Mouse (Mus musculus) activated CD4-positive, CD25-positive, alpha-beta regulatory T cell (primary cell): Measurements from ENCODE around the gene Sp6. TPM values are rescaled to one million over a fixed set of nuclear protein-coding genes. Genes with fewer than 3 reads are reported as not detected.

ENCODE experiments used
- polyA plus RNA-seq, 2 experiments: library from polyadenylated mRNA; unstranded; fragments of 100-300 nt; shearing (Covaris generic); gene quantifications; one replicate each; pipeline ENCODE4 v1.2.1; 2017

Gene Sp6
- polyA plus RNA-seq: 1 to 10 TPM; 5.6 to 8.8 TPM

GRCm38 (mm10) chr11:97013121-97013670 lies at the start of gene Sp6:
Gene Sp6 (plus strand): TSS chr11:97013394.

DNA sequence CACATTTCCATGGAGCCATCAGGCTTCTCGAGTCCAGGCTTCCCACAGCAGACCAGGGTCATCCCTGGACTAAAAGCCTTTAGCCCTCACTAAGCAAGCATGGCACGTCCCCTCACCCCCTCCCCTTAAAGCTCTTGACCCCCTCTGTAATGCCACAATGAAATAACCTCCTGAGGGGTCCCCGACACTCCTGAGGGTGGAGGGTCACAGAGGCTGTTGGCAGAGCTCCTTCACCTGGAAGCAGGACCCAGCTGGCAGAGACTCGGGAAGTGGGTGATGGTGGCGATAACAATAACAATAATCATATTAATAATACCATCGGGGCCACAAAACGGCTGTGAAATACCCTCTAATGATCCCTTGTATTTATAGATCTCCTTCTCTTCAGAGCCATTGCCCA lies 30.3 kb upstream of the Sp6 start, which contains the start of gene Sp2:
TSS of gene Sp2 (minus strand) at position 101 of the 400 bp plus-strand sequence.

DNA sequence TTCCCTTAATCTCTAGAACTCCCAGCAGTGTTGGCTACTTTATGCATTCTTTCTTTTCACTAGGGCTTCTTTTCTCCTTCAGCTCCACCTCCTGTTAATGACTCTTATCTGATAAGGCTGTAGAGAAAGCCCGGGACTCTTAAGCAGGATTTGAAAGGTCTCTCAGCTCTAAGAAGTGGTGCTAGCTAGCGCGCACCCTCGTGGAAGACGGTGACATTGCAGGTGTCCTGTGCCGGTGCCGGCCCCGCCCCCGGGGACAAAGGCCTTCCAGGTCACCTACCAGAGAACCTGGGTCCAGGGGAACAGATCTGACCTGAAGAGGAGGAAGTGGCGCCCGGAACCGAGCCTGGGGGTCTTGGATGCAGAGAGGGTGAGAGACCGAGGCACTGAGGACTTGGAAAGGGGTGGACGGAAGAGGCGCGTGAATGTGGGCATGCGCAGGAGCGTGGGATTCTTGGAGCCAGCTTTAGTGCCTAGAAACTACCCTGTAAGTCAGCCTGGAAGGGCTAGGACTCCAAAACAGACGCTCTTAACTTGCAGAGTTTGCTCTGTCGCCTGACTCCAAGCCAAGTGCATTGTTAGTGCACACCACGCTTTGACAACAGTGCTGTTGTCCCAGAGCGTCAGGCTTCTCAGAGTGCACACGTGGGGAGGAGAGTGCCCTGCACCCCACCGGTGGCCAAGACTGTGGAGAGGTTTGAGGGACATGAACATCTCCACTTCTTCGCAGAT lies 16.7 kb downstream of the Sp6 start, which contains the start of gene Scrn2:
TSS of gene Scrn2 (plus strand) at position 253 of the 732 bp plus-strand sequence.

DNA sequence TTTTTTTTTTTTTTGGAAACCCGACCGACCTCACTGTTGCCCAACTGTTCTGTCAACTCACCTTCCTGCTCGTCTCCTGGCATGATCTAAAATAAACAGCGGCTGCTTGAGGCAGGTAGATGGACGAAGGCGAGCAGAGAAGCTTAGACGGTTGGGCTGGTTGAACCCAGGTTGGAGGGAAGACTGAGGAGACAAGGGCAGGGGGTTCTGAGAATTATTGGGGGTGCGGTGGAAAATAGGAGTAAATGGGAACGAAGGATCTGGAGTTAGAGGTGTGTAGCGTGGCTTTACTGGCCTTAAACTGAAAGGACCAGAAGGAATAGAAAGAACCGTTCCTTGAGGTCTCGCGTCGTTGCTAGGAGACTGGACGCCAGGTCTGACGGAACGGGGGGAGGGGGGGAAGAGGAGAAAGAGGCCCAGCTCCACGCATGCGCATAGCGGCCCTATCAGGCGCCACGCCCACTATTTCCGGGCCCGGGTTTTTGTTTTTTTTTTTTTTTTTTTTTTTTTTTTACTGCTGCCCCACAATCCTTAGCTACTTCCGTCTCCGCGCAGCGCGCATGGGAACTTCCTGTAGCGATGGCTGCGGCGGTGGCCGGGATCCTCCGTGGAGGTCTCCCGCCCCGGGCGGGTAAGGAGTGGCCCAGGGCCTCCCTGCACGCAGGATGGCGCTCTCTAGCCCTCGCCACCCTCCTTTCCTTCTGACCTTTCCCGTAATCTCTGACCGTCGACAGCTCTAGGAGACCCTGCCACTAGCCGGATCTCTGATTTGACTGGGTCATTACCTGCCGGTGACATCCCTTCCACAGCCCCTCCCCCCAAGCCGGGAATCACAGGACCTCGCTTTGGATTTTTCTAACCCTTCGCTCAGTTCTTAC lies 28.1 kb downstream of the Sp6 start, which contains the start of the genes Lrrc46 and Mrpl10:
TSS of gene Lrrc46 (minus strand) at position 386 of the 878 bp plus-strand sequence.
TSS of gene Mrpl10 (plus strand) at position 539 of the 878 bp plus-strand sequence.

DNA sequence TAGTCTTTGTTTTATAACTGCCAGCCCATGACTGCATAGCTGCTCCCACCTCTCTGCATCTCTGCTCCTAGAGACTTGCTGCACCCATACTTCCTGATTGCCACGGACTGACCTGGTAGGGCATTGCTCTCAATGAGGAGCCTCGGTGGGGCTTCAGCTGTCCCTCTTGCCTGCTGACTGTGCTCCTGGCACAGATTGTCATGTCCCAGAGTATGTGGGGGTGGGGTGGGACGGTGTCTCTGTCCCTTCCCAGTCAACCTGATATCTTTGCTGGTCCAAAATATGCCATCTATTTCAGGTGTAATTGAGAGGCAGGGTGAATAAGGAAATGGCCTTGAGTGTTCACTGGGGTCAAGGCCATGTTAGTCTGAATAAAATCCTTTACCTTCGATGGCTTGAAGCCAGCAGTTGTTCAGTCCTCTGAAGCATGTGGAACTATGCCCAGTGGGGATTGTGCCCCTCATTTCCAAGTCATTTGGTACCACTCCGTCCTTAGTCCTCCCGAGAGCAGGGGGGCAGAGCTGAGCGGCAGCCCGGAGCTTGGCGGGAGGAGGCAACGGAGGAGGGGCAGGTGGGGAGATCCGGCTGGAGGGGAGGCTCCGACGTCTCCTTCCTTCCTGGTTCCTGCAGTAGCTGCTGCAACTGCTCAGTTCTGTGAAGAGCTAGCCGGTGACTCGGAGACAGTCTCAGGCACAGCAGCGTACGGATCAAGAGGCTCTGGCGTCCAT lies 37.2 kb downstream of the Sp6 start, which contains the start of gene Osbpl7:
TSS of gene Osbpl7 (plus strand) at position 413 of the 728 bp plus-strand sequence.

Other genes with a start within 250 kb of the Sp6 start
- gene Snx11, start 235.8 kb upstream of the Sp6 start, polyA plus RNA-seq: 10 to 100 TPM; 19.7 to 22.1 TPM
- gene Cbx1, start 224.3 kb upstream of the Sp6 start, polyA plus RNA-seq: 10 to 100 TPM; 38.7 to 49.2 TPM
- gene Nfe2l1, start 183.4 kb upstream of the Sp6 start, polyA plus RNA-seq: 10 to 100 TPM; 27.7 to 43.2 TPM
- gene Copz2, start 163.5 kb upstream of the Sp6 start, polyA plus RNA-seq: under 1 TPM; 0.29 to 0.31 TPM
- gene Cdk5rap3, start 96.9 kb upstream of the Sp6 start, polyA plus RNA-seq: 100 to 1,000 TPM in 1 of 2 experiments, 10 to 100 TPM in 1; 65.7 to 112 TPM
- gene Prr15l, start 85.3 kb upstream of the Sp6 start, polyA plus RNA-seq: under 1 TPM in 1 of 2 experiments, not detected in 1; 0.49 TPM
- 10 to 100 TPM; 36.8 to 52.3 TPM for gene Pnpo, start 69.4 kb upstream of the Sp6 start, polyA plus RNA-seq
- 10 to 100 TPM; 49.0 to 58.2 TPM for gene Sp2, start 30.4 kb upstream of the Sp6 start, polyA plus RNA-seq
- 10 to 100 TPM in 1 of 2 experiments, 1 to 10 TPM in 1; 10.0 to 14.0 TPM for gene Scrn2, start 16.5 kb downstream of the Sp6 start, polyA plus RNA-seq
- under 1 TPM in 1 of 2 experiments, not detected in 1; 0.17 TPM for gene Lrrc46, start 28.0 kb downstream of the Sp6 start, polyA plus RNA-seq
- 10 to 100 TPM; 74.7 to 77.3 TPM for gene Mrpl10, start 28.2 kb downstream of the Sp6 start, polyA plus RNA-seq
- 10 to 100 TPM; 30.9 to 31.1 TPM for gene Osbpl7, start 37.2 kb downstream of the Sp6 start, polyA plus RNA-seq
- gene Tbx21, start 101.9 kb downstream of the Sp6 start, polyA plus RNA-seq: 10 to 100 TPM; 14.4 to 46.9 TPM
- under 1 TPM; 0.34 to 0.72 TPM for gene Tbkbp1, start 138.1 kb downstream of the Sp6 start, polyA plus RNA-seq
- 10 to 100 TPM; 30.6 to 31.8 TPM for gene Kpnb1, start 174.5 kb downstream of the Sp6 start, polyA plus RNA-seq